27 mouse cellular contexts compared by ENCODE assay signal in genomic region chr10:29802637-29803036, GRCm38 (mm10).
"Had no signal": no experiment of that assay in that cellular context is flagged by ENCODE, and none has a peak within 500 bp of the region (broad histone marks: within the 10 kb centered on the region; RNA-seq: fewer than 3 reads in every experiment).

No protein-coding gene starts in this region.

- H3K9me3 ChIP-seq: embryonic facial prominence, embryonic 10.5 days; embryonic facial prominence, embryonic 12.5 days; embryonic facial prominence, embryonic 13.5 days; embryonic facial prominence, embryonic 15.5 days; forebrain, embryonic 10.5 days; forebrain, embryonic 12.5 days; forebrain, embryonic 13.5 days; forebrain, embryonic 15.5 days had no signal

- H3K27me3 ChIP-seq: embryonic facial prominence, embryonic 12.5 days; embryonic facial prominence, embryonic 13.5 days; embryonic facial prominence, embryonic 15.5 days; forebrain, embryonic 12.5 days; forebrain, embryonic 13.5 days; forebrain, embryonic 15.5 days had no signal

- H3K36me3 ChIP-seq: embryonic facial prominence, embryonic 10.5 days; embryonic facial prominence, embryonic 12.5 days; embryonic facial prominence, embryonic 13.5 days; embryonic facial prominence, embryonic 15.5 days; forebrain, embryonic 10.5 days; forebrain, embryonic 12.5 days; forebrain, embryonic 15.5 days had no signal

- H3K4me1 ChIP-seq: embryonic facial prominence, embryonic 10.5 days; embryonic facial prominence, embryonic 12.5 days; embryonic facial prominence, embryonic 13.5 days; embryonic facial prominence, embryonic 15.5 days; forebrain, embryonic 10.5 days; forebrain, embryonic 12.5 days; forebrain, embryonic 13.5 days; forebrain, embryonic 15.5 days had no signal

- DNase-seq: cerebellum, adult 9-10 months; cerebellum, adult 9-11 months; cerebellum, postnatal 10 days; cerebellum, postnatal 14 days; cerebellum, postnatal 25 days; cerebellum, postnatal 36 days; embryo, embryonic 11 days; forebrain, postnatal 0 days; gastrocnemius, adult 2 months; gastrocnemius, postnatal 10 days; gastrocnemius, postnatal 14 days; gastrocnemius, postnatal 25 days; gastrocnemius, postnatal 36 days; heart, adult 11 months; heart, adult 18-20 months; heart, adult 2 months had no signal

- ATAC-seq: forebrain, embryonic 13.5 days; forebrain, embryonic 14.5 days; forebrain, embryonic 15.5 days; forebrain, embryonic 16.5 days; forebrain, postnatal 0 days had no signal

- H3K4me3 ChIP-seq: embryonic facial prominence, embryonic 10.5 days; embryonic facial prominence, embryonic 12.5 days; embryonic facial prominence, embryonic 13.5 days; embryonic facial prominence, embryonic 15.5 days; erythroblast, embryonic 14.5 days; forebrain, embryonic 10.5 days; forebrain, embryonic 12.5 days; forebrain, embryonic 13.5 days; forebrain, embryonic 15.5 days; gastrocnemius, adult 2 months; heart, adult 2 months had no signal
